Mouse (Mus musculus) heart, adult 11 months (tissue): ENCODE data around the gene Ino80b.

Experiments used
- DNase-seq: peaks from one replicate; pipeline ENCODE4 v3.0.0; 2022

Gene Ino80b

GRCm38 (mm10) chr6:83116373-83117164 lies 8.7 kb downstream of the Ino80b start:
- peak; percentile 90 for DNase-seq

- DNase-seq: peak; percentile 94
Measured at GRCm38 (mm10) chr6:83115682-83116372, 9.4 kb downstream of the Ino80b start.

- peak; percentile 99 for DNase-seq
Measured at GRCm38 (mm10) chr6:83115011-83115671, 10.1 kb downstream of the Ino80b start, which contains the start of gene Mogs. TSS of gene Mogs (plus strand) at chr6:83115496.

- DNase-seq: no peak
Measured at GRCm38 (mm10) chr6:83111510-83112136, 13.6 kb downstream of the Ino80b start.

- peak; percentile 98 for DNase-seq
Measured at GRCm38 (mm10) chr6:83108762-83109668, 16.2 kb downstream of the Ino80b start, which contains the start of gene Mrpl53. TSS of gene Mrpl53 (plus strand) at chr6:83109040.

- peak; percentile 96 for DNase-seq
Measured at GRCm38 (mm10) chr6:83107566-83108400, 17.4 kb downstream of the Ino80b start.

- no peak for DNase-seq
Measured at GRCm38 (mm10) chr6:83104158-83104557, 21.1 kb downstream of the Ino80b start.

GRCm38 (mm10) chr6:83103130-83103650 lies 22.0 kb downstream of the Ino80b start:
- peak; percentile 90 for DNase-seq

GRCm38 (mm10) chr6:83101688-83102556 lies 23.3 kb downstream of the Ino80b start:
- DNase-seq: peak; percentile 96

GRCm38 (mm10) chr6:83101316-83101687 lies 23.9 kb downstream of the Ino80b start, which contains the start of the genes Ccdc142 and Gm42688:
TSS of gene Ccdc142 (plus strand) at chr6:83101601.
TSS of gene Gm42688 (plus strand) at chr6:83101617.
- DNase-seq: peak; percentile 99

- DNase-seq: no peak
Measured at GRCm38 (mm10) chr6:83098411-83098810, 26.8 kb downstream of the Ino80b start.

- DNase-seq: no peak
Measured at GRCm38 (mm10) chr6:83095968-83096367, 29.3 kb downstream of the Ino80b start.

- no peak for DNase-seq
Measured at GRCm38 (mm10) chr6:83092416-83093127, 32.7 kb downstream of the Ino80b start.

- DNase-seq: no peak
Measured at GRCm38 (mm10) chr6:83087926-83088260, 37.3 kb downstream of the Ino80b start.

GRCm38 (mm10) chr6:83087205-83087925 lies 37.9 kb downstream of the Ino80b start:
- DNase-seq: peak; percentile 95

GRCm38 (mm10) chr6:83086121-83087035 lies 38.9 kb downstream of the Ino80b start, which contains the start of gene Lbx2:
TSS of gene Lbx2 (plus strand) at chr6:83086367.
- no peak for DNase-seq

- no peak for DNase-seq
Measured at GRCm38 (mm10) chr6:83084477-83084876, 40.8 kb downstream of the Ino80b start.
